Mouse (Mus musculus) E14TG2a.4 (cell line): ENCODE measurements around the gene Ssh1.

Source experiments
- CTCF ChIP-seq: conservative IDR thresholded peaks from 2 replicates; pipeline ENCODE4 v1.5.1; 2014; ENCODE audit warnings: low read length
- NANOG ChIP-seq: IDR thresholded peaks from 2 replicates; pipeline ENCODE4 v1.6.1; 2014; ENCODE audit warnings: borderline replicate concordance, low read length, mixed read lengths
- POU5F1 ChIP-seq: IDR thresholded peaks from 2 replicates; pipeline ENCODE4 v1.6.1; 2014; ENCODE audit warnings: low read length, borderline replicate concordance

DNA sequence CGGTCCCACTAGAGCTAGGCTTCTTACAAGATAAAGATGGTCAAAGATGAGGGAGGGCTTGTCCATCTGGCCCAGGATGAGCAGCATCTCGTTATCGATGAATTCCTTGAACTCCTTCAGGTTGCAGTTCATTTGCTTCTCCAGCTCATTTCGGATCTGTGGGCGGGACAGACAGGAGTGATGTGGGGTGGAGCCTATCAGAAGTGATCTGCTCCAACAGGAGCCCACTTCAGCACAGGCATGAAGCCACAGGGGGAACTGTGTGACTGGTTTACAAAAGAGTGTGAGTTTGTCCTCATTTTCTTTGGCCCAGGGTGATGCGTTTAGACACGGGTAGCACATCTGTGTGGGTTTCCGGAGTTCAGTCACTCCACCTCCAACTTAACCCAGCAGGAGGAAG is 38.0 kb downstream of the Ssh1 start:
- TF ChIP-seq CTCF (no peak), POU5F1 (no peak), NANOG (no peak)
